Mouse (Mus musculus) CD4-positive naive resting alpha-beta T cell, adult 57 days (primary cell): ENCODE measurements around the gene Paqr7. TPM values are rescaled to one million over a fixed set of nuclear protein-coding genes. Genes with fewer than 3 reads are reported as not detected.

Source experiments
- total RNA-seq: library from RNA; stranded (reverse); gene quantifications from one replicate; pipeline ENCODE4 v1.2.4, GENCODE M21; 2023

The Paqr7 gene
- 32.7 TPM for total RNA-seq

DNA sequence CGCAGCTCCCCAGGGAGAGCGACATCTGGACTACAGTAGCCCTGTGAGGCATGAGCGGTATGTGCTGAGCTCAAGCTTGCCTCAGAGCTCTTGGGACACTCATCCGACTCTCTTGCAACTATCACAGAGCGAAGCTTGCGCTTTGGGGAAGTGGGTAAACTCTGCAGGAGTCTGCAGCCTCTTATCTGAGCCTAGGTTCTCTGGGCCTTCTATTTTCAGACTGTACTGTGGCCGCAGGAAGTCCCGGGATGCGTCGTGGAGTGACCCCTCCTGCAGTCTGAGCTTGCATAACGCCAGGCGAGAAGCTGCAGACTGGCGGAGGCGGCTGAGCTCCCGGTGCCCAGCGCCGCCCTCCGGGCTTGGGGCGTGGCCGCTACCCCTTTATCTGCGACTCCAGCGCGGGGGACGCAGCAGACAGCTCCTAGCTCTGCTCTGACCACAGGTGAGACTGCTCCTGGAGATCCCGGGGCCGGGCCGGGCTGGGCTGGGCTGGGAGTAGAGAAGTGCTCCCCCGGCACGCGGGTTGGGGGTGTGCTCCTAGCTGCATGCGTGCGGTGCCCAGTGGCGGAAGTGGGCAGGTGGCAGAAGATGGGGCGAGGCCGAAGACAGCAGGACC lies at the start of gene Paqr7:
TSS of gene Paqr7 (plus strand) at position 103 of the 616 bp plus-strand sequence.

DNA sequence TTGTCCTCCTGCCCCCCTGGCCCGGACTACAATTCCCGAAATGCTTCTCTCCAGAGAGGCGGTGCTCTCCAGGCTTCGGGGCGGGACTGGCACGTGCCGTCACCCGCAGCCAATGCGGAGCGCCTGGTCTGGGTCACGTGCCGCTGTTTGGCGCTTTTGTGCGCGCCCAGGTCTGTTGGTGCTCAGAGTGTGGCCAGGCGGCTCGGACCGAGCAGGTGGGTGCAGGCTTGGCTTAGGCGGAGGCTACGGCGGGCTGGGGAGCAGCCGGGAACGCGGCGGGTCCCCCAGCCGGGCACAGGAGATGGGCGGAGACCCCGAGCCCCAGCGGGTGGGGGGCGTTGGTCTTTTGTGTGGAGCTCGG lies 28.3 kb upstream of the Paqr7 start, which contains the start of gene Stmn1:
TSS of gene Stmn1 (plus strand) at position 106 of the 361 bp plus-strand sequence.

DNA sequence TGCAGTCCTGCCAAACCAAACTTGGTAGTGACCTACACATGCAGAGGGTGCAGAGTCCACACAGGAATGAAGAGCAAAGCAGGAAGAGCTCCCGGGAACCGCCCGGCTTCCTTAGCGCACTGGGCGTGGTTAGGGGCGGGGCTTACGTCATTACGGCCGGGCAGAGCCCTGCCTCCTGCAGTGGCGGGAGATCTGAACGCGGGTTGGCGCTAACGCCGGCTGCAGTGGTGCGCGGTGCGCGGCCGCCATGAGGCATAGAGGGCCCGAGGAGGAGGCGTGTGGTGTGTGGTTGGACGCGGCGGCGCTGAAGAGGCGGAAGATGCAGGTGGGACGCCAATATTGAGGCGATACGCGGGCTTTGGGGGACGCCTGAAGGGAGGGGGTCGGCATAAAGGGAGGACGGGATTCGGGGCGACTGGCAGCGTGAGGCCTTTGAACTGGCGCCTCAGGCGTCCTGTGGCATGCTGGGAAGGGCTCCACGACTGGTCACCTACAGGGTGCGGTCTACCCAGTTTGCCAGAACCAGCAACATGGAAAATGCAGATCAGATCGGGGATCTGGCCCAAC lies 14.4 kb downstream of the Paqr7 start, which contains the start of gene Aunip:
TSS of gene Aunip (plus strand) at position 155 of the 567 bp plus-strand sequence.

DNA sequence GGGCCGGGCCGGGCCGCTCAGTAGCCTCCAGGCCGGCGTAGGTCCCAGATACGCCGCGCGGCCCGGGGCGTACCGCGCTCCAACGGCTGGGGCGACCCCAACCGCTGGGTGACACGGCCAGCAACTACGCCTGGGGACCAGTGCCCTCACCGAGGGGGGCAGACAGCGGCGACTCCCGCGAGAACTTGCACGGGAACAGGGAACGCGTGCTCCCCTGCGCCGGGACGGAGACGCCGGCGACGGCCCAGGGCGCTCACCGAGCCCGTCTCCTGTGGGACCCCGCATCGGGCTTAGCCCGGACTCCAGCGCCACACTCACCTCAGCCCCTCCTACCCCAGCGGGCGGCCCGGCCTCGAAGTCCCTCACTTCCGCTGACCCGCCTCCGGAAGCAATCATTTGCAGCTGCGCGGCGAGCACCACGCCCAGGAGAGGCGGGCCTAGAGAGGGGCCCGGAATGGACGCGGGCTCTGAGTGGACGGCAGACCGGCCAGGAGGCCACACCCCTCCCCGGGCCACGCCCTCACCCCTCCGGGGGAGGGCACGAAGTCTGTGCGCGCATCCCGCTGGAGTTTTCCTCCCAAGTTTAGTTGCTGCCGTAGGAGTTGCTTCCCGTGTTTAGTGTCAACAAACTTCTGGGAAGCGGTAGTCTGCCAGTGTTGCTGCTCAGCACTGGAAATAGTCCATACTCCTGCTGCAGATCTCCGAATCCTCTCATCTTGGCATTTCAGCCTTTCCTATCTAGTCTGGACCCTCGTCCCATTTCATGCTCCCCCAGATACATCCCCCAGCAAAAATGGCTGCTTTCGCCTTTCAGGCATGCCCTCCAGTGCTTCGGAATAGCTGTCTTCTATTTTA lies 38.7 kb downstream of the Paqr7 start, which contains the start of gene Mtfr1l:
TSS of gene Mtfr1l (minus strand) at position 456 of the 855 bp plus-strand sequence.

DNA sequence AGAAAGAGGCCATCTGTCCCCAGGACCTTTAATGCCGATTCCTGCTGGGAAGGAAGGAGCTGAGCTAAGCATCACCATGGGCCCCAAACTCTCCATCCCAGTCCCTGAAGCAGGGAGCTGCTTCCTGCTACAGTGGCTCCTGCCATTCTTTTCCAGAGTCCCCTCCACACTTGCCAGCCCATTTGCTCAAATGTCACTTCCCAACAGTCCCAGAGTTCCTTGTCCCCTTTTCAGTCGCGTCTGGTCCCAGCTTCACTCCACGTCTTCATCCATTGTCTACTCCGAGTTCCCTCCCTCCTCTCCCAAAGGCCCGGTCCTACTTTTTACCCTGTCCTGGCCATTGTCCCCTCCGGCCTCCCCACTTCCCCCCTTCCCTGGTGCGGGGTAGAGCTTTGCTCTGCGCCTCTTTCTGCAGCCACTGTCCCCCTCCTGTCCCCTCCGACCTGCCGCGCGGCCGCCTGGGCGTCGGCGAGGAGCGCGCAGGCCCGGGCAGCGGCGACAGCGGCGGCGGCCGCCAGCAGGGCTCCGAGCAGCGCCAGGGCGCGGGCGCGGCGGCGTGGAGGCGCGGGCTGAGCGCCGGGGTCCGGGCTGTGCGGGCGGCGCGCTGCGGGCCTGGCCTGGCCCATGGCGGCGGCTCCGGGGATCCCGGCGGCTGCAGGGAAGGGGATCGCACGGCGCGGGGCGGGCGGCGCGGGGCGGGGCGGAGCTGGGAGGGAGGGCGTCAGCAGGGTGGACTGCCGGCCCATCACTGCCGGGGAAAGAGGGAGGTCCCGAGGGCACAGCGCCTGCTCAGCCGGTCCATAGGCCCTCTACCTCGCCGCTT lies 55.2 kb downstream of the Paqr7 start, which contains the start of gene Selenon:
TSS of gene Selenon (minus strand) at position 673 of the 823 bp plus-strand sequence.

Other genes starting within 250 kb of the Paqr7 start
- not detected for gene Gm30191, start 249.8 kb upstream of the Paqr7 start, total RNA-seq
- not detected for gene Grrp1, start 242.6 kb upstream of the Paqr7 start, total RNA-seq
- 15.4 TPM for gene Pdik1l, start 208.8 kb upstream of the Paqr7 start, total RNA-seq
- not detected for gene Trim63, start 181.6 kb upstream of the Paqr7 start, total RNA-seq
- gene Slc30a2, start 153.5 kb upstream of the Paqr7 start, total RNA-seq: not detected
- 1.1 TPM for gene Extl1, start 112.8 kb upstream of the Paqr7 start, total RNA-seq
- gene Pafah2, start 100.4 kb upstream of the Paqr7 start, total RNA-seq: 3.2 TPM
- 43.3 TPM for gene Stmn1, start 28.4 kb upstream of the Paqr7 start, total RNA-seq
- gene Aunip, start 14.3 kb downstream of the Paqr7 start, total RNA-seq: not detected
- 47.8 TPM for gene Mtfr1l, start 38.7 kb downstream of the Paqr7 start, total RNA-seq
- gene Selenon, start 55.5 kb downstream of the Paqr7 start, total RNA-seq: 2.0 TPM
- 9.1 TPM for gene Man1c1, start 207.6 kb downstream of the Paqr7 start, total RNA-seq